Mouse (Mus musculus) skeletal muscle tissue, adult 2 months (tissue): Measurements from ENCODE around the gene Col8a2.

Experiments
- DNase-seq: peaks from one replicate; pipeline ENCODE4 v3.0.0-alpha.2; 2012; ENCODE audit warnings: low read depth, low spot score

Col8a2 gene

DNA sequence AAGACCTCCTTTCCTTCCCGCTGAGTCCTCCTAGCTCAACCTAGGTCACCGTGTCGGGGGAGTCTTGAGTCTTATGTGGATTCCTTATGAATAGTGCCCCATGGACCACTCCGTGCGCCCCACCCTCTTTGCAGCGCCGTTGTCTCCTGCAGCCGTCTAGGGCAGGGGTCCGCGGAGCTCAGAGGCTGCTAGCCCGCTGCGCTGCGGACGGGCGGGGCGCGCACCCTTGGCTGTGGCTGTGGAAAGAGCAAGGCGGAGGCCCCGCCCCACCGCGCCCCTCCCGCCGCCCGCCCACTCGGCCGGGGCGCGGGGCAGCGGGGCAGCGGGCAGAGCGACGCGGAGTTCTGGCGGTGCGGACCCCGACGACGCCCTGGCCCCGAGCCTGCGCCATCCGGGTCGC lies at the start of gene Col8a2:
TSS of gene Col8a2 (plus strand) at position 302 of the 400 bp plus-strand sequence.
- no peak for DNase-seq

DNA sequence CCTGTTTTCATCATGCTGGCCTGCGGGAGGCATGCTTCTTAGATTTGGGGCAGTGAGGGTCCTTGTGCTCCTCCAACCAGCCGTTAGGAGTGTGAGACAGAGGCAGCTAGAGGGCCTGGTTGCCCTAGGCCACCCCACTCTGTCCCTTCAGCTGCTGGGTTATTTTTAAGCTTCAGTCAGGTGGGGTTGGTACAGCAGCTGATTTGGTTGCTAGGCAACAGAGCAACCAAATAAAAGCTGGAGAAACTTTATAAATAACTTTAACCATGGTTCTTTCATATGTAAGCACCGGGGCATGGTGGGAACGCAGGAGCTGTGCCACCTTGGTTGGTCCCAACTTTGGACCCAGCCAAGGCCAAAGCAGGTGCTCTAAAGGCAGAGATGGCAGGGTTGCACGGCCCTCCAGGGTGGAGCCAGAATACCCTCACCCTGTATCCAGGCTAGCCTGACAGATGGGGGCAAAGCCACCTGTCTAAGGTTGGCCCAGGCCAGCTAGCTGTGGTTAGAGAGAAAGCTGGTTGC lies 48.8 kb upstream of the Col8a2 start:
- peak; percentile 95 for DNase-seq

DNA sequence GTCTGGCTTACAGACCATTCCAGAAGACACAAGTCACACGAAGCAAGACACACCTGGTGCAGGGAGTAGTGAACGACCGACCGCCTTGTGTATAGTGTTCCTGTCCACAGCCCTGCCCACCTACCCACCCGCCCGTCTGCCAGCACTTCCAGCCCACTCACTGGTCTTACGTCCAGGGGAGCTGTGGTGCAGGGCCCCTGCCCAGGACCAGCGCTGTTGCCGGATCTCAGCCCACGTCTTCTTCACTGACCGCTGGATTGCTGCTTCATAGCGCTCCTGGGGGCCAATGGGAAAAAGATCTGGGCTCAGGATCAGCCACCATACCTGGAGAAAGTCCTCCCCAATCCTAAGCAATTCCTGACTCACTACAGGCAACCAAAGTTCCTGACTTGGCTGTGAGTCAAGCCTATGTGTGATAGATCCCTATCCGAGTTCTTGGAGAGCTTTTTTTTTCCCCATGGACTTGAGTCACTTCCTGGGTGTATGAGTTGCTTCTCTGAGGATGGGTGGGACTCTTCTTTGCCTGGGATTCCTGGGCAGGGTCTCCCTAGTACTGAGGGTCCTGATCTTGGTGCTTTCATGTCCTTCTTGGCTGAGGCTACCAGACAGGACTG lies 46.6 kb upstream of the Col8a2 start:
- DNase-seq, result no peak

DNA sequence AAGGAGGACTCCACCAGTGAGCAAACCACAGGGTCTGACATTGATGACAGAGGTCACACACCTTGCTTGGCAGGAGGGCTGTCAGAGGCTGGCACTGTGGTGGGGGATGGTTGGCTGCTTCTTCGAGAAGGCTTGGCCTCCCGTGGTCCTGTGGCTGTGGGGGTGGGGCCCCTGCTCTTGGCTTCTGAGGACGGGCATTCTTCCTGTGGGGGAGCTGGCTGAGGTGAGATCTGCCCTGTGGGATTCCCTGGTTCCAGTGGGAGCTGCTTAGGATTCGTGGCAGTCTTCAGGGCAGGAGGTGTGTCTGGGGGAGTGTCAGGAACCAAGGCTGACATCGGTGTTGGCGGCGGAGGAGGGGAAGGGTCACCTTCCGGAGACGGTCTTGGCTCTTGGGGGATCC lies 44.6 kb upstream of the Col8a2 start:
- DNase-seq, result no peak

DNA sequence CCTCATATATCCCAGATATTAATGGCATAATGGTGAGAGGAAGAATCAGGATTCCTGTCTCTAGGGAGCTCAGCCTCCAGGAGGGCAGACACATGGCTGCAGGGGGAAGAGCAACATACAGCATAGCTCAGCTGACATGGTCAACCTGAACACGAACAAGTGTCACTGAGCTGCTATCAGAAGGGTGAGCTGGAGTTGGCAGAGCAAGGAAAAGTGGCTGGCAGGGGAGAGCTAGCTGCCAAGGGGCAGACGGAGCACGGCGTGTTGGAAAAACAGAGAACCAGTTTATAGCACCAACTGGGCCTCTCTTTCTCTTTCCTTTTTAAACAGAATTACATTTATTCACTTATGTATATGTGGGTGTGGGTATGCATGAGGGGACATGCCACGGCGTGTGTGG lies 44.1 kb upstream of the Col8a2 start:
- no peak for DNase-seq

DNA sequence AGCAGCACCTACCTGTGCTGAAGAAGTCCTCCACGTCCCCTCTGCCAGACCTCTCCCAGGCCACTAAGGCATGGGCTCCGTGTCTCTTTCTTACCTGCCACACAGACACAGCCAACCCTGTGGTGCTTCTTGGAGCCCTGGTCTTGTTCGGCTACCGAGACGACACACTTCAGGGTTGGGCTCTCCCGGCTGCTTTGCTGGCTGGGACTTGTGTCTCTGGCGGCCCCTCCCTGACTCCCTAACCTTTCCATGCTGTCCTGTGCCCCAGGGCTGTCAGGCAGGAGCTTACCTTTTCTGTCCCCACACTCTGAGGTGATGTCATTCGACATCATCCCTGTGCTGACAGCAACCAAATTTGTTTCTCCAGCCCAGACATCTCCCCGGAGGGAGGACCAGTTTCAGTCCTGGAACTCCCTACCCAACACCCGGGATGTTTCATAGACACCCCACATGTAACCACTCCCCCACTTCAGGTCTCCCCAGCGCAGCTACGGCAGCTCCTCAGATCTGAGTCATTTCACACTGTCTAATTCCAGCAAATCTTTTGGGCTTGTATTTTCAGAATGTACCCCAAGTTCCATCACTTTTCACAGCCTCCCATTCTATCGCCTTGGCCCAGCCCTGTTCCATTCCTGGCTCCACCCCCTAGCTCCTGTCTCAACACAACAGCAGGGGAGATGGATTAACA lies 40.2 kb upstream of the Col8a2 start:
- DNase-seq, result no peak

DNA sequence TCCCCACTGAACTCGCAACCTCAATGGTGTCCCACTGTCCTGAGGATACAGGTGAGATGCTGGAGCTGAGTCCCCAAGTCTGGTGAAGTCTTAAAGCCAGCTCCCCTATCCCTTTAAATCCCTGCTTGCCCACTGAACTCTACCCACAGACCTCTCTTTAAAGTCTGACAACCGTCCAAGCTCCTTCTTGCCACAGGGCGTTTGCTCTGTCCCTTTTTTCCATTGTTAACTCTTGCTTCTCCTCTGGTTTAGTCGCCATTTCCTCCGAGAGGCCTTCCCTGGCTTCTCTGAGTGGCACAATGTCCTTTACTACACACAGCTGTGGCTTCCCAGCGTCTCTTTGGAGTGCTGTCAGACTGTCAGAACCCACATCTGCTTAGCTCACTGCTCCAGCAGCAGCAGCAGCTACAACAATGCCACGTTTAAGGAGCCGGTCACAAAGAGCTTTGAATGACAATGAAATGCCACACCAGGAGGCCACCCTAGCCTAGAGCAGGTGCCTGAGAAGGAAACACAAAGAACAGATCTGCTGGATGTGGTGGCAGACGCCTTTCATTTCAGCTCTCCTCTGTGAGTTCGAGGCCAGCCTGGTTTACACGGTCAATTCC lies 38.2 kb upstream of the Col8a2 start:
- no peak for DNase-seq

DNA sequence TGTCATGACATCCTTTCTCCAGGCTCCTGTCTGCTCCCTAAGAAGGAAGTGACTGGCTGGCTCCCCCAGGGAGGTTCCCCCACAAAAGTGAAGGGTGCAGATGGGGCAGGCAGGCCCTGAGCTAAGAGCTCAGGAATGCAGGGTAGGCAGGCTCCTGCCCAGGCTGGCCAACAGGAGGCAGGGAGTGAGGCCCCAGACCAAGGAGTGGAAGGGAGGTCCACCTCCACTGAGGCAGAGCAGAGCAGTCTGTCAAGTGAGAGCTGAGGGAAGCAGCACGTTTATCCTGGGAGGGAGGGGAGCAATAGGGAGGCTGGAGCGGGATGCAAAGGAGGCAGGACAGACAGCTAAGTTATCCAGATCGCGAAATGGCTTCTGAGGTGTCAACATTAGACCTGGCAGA lies 35.9 kb upstream of the Col8a2 start:
- no peak for DNase-seq

DNA sequence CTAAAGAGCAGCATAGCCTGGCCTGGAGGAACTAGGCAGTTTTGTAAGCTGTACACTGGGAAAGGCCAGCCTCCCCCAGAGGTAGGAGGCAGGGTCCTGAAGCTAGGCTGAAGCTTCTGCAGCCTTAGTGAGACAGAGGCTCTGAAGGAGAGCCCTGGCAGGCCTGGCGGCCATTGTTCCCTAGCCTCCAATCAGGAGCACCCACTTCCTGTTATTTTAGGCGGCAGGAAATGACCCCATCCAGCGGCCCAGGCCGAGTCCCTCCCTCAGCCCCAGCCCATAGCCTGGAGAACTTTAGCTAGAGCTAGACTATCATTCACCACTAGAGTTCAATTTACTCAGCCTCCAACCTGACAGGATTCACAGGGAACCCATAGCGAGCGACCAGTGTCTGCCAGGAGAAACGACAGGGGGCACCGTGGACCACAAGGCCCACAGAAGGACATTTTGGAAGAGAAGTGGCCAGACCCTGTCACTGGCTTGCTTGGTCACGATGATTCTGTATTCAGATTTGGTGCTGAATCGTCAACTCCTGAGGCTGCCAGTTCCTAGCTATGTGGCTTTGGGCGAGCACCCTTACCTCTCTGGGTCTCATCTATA lies 34.8 kb upstream of the Col8a2 start:
- DNase-seq, result no peak

DNA sequence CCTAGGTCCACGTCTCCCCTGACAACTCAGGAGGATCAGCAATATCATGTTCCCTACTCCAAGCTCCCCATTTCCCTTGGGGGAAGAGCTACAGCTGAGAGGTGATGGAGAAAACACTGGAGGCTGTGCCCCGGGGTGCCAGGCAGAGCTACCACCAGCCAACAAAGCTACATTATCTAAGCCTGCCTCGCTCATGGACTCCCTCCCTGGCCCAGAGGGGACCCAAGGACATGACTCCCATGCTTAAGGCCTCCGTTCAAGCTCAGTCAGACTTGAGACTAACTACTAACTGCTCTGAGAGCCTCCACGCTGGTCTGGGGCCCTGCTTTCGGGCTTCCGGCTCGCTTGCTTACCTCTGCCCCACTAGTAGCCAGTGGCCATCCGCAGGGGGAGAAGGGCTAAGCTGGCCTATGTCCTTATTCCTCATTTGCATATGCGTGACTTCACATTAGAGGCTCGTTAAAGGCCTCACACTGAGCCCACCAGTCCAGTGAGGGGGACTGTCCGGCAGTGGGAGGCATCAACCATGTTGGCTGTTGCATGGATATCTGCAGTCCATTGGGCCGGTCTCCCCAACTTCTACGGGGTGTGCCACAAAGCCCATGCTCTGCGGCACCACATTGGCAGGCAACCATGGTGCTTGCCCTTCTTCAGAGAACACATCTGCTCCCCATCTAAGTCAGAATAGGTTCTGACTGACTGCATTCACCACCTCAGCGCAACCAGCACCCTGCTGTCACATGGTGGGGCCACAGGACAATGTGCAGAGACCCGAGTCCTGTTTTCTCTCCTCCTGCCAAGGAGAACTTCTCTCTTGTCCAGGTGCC lies 34.0 kb upstream of the Col8a2 start:
- no peak for DNase-seq

DNA sequence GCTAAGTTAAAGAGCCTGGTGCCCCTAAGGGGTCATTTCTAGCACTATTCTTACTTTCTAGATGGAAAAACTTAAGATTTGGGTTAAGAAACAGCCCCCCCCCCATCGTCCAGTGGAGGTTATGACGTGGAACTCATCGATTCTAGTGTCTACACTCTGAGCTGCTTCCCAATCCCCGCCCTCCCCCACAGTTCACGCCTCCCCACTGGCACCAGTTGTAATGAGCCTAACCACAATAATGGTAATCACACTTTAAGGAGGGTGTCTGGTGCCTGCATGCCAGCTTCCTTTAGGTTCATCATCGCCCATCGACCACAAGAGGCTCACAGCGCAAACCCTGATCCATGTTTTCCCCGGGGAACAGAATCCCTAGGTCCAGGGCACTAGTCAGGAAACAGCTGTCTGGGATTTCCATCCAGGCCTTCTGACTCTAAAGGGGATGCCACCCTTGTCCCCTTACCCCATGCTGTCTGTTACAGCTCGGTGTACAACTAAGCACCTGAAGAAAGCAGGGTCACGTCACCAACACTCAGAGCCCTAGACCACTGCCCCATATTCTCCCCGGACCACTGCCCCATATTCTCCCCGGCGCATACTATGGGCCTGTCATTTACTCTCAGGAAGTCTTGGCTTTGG lies 32.8 kb upstream of the Col8a2 start:
- no peak for DNase-seq

DNA sequence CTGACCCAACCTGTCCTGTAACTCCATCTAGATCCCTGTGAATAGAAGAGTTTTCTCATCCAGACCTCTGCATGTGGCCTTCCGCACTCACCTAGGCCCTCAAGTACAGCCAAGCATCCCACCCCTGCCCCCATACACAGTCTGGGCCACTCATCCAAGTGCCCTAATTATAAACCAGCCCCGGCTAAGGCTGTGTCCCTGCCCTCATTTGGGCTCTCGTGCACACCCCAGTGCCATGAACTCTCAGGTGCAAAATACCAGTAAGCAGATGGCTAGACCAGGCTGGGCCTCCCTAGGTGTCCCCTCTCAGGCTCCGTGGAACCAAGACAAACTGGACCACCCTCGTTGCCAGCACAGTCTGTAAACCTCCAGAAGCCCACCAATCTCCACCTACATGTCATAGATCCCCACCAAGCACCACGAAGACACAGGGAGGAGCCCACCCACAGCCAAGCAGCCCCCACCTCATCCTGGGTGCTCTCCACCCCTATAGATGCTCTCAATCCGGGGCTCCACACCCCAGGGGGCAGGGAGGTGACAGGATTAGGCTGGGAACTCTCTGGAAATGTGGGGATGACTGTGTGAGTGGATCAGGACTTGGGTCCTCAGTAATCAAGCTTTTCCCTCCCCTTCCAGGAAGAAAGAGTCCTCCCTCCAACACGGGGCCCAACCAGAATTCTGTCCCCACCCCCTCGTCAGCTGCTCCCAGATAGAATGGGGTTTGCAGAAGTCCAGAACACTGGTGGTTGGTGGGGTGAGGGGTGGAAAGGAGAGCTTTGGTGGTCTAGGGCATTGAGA lies 32.1 kb upstream of the Col8a2 start:
- DNase-seq, result no peak

DNA sequence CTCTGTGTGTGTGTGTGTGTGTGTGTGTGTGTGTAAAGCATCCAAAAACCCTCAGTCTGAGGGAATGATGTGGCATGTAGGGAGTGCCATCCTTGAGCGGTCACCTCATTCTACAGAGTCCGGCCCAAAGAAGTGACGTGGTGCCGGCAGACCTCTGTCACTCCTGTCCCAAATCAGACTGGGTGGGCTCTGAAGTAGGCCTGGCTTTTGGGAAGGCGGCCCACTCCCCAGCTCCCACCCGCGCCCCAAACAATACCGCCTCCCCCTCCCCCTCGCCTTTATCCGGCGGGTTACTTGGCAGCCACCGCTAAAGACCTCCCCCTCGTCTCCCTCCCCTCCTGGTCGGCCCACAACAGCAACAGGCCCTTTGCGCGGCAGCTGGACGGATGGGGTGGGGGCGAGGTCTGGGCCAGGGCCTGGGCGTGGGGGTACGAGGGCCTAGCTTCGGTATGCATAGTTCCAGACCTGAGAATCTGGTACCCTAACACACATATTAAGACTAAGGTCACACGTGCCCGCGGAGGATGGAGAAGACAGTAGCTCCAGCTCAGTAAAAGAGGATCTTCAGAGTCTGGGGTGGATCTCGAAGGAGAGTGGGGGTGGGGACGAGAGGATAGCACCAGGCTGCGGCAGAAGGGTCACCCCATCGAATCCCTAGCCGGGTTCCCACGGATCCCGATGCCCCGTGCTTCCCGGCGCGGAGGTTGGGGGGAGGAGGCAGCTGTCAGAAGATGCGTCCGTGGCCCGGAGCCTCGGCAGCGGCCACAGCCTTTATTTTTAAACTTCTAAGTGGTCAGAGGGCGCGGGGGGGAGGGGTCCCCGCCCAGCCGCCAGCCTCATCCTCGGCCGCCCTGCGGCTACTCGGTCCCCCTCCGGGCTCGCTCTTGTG lies 31.2 kb upstream of the Col8a2 start:
- DNase-seq, result no peak

DNA sequence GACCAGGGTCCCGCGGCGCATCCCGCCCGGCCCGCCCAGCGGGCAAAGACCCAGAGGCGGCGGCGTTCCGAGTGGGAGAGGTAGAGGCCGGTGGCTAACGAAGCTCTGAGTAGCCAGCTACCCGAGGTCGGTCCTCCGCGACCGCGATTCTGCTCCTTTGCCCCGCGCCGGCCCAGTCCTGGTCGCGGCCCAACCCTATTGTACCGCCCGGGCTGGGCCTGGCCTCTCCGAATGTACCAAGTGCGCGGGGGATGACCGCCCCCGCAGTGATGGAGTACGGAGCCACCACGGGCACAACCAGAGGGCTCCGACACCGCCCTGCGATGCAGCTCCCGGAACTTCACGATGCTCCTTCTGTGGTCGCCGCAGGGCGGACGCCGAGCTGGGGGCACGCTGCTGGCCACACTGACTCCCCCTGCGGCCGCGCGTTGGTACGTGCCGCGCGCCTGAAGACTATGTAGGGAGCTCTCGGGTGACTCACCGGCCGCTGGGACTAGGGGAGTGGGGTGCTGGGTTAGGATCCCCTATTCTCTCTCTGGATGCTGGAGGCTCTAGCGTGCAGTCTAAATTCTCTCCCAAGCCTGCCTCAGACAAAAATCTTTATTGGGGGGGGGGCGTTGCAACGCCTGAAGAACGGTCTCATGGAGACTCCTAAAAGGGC lies 30.3 kb upstream of the Col8a2 start, which contains the start of gene Map7d1:
TSS of gene Map7d1 (minus strand) at position 213 of the 661 bp plus-strand sequence.
- DNase-seq, result peak; percentile 85

DNA sequence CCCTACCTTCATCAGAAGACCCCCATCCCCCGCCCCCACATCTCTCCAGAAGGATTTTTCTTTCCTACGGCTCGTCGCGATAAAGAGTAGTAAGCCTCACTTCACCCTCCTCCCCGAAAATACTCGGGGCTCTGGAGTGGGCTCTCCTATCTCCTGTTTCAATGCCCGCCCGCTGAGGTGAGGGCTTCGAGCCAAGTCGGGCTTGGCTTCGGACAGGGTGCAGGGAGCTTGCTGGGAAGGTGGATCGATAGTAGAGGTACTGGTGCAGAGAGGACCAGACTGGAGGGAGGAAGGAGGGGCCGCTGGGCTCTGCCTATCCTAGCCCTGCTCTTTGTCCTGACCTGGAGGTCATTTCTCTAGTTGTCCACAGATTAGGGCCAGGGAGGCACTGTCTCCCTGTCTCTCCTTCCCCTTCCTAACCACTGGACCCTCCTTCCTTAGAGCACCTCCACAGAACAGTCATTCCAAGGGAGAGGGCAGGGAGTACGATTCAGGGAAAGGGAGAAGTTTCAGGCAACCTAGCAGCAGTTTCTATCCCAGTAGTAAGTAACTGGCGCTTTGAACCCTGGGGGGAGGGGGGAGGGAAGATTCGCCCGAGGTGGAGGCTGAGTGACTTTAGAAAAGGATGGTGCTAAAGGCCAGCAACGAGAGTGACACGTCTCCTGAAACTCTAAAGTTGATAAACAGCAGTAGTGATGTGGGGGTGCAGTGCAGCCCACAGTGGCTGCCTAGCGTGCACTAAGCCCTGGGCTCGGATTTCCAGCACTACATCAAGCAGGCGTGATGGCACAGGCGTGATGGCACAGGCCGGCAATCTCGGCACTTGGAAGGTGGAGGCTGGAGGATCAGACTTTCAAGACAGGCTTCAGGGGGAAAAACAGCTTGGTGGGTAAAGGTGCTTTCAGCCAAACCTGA lies 29.4 kb upstream of the Col8a2 start:
- peak; percentile 70 for DNase-seq

DNA sequence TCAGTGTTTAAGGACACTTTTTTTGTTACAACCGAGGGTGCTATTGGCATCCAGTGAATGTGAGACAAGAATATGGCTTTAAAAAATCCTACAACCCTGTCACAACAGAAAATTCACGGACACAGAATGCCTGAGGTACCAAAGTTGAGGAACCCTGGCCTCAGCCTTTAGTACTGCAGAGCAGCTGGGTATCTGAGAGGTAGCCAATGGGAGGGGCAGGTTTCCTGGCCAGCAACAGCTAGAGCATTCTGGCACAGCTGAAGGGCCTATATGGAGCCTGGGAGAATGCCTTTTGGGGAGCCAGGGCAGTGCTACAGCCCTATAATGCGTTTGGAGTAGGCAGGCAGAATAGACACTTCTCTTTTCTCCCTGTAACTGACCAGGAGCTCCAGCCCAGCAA lies 27.5 kb upstream of the Col8a2 start:
- peak; percentile 67 for DNase-seq

DNA sequence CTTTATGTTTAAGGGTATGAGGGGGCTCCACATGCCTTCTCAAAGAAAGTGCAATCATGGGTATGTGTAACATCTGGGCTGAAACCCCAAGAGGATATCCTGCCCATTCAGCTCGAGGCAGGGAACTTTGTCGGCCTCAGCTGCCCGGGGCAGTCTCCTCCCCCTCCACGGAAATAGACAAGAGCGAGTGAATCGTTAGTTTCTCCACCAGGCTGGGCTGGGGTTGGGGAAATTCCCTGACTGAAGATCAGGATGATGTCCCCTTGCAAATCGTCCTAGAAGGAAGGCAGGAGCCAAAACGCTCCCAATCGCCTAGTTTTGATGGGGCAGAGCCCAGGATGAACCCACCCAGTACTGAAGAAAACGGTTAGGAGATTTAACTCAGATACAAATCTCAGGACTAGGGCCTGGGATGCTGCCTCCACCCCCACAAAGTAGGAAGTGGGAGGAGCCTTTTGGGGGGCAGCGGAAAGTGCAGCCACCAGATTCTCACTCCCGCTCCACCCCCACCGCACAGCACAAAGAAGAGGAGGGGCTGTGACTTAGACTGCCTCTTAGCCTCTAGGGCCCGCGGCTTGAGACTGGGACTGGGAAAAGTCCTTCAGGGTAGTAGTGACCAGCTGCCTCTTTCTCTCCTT lies 27.0 kb upstream of the Col8a2 start:
- DNase-seq, result peak; percentile 83
